Mouse (Mus musculus) inflammation-experienced regulatory T-cells, adult 6 months (primary cell): ENCODE measurements around the gene Txnrd3. TPM values are rescaled to one million over a fixed set of nuclear protein-coding genes. Genes with fewer than 3 reads are reported as not detected.

Experiments
- ATAC-seq: one replicate; pipeline ENCODE4 v1.8.0; 2017
- polyA plus RNA-seq, 3 experiments: library from polyadenylated mRNA; unstranded; fragments of 100-300 nt; shearing (Covaris generic); gene quantifications; one replicate each; pipeline ENCODE4 v1.2.1; 2017

Txnrd3 gene
- under 1 TPM in 2 of 3 experiments, not detected in 1; 0.48 to 0.74 TPM for polyA plus RNA-seq

- peak; percentile 84 for ATAC-seq
These were observed at the start of gene Txnrd3 for GRCm38 (mm10) chr6:89643798-89644270. Gene Txnrd3 (plus strand): TSS chr6:89643988.

- peak; percentile 98 for ATAC-seq
These were observed 48.6 kb upstream of the Txnrd3 start, which contains the start of gene Chchd6 for GRCm38 (mm10) chr6:89595018-89595776. Gene Chchd6 (minus strand): TSS chr6:89595652.

- ATAC-seq = peak; percentile 5
These were observed 48.0 kb upstream of the Txnrd3 start for GRCm38 (mm10) chr6:89595777-89596146.

- ATAC-seq = no peak
These were observed 47.3 kb upstream of the Txnrd3 start for GRCm38 (mm10) chr6:89596510-89596909.

- no peak for ATAC-seq
These were observed 37.7 kb upstream of the Txnrd3 start for GRCm38 (mm10) chr6:89606096-89606495.

- no peak for ATAC-seq
These were observed 35.8 kb upstream of the Txnrd3 start for GRCm38 (mm10) chr6:89607999-89608398.

GRCm38 (mm10) chr6:89613336-89614106, 30.3 kb upstream of the Txnrd3 start:
- no peak for ATAC-seq

- no peak for ATAC-seq
These were observed 29.7 kb upstream of the Txnrd3 start for GRCm38 (mm10) chr6:89614107-89614471.

- no peak for ATAC-seq
These were observed 29.0 kb upstream of the Txnrd3 start for GRCm38 (mm10) chr6:89614596-89615372.

- no peak for ATAC-seq
These were observed 28.4 kb upstream of the Txnrd3 start for GRCm38 (mm10) chr6:89615373-89615755.

GRCm38 (mm10) chr6:89622647-89623046, 21.1 kb upstream of the Txnrd3 start:
- ATAC-seq = no peak

GRCm38 (mm10) chr6:89628045-89628785, 15.6 kb upstream of the Txnrd3 start:
- ATAC-seq = no peak

- ATAC-seq = peak; percentile 99
These were observed 11.8 kb upstream of the Txnrd3 start for GRCm38 (mm10) chr6:89631809-89632562.

- ATAC-seq = no peak
These were observed 10.7 kb upstream of the Txnrd3 start for GRCm38 (mm10) chr6:89633115-89633514.

- no peak for ATAC-seq
These were observed 9.4 kb upstream of the Txnrd3 start for GRCm38 (mm10) chr6:89634400-89634799.

- no peak for ATAC-seq
These were observed 5.8 kb upstream of the Txnrd3 start for GRCm38 (mm10) chr6:89637977-89638376.

GRCm38 (mm10) chr6:89639025-89639424, 4.8 kb upstream of the Txnrd3 start:
- ATAC-seq = no peak

GRCm38 (mm10) chr6:89644271-89645075, 685 bp downstream of the Txnrd3 start:
- ATAC-seq = peak; percentile 73

GRCm38 (mm10) chr6:89649897-89650296, 6.1 kb downstream of the Txnrd3 start:
- ATAC-seq = no peak

GRCm38 (mm10) chr6:89651770-89652169, 8.0 kb downstream of the Txnrd3 start:
- no peak for ATAC-seq

GRCm38 (mm10) chr6:89655011-89655410, 11.2 kb downstream of the Txnrd3 start:
- ATAC-seq = no peak
